Mouse (Mus musculus) heart, adult 8-10 months (tissue): ENCODE data around the gene Traf1. TPM values are rescaled to one million over a fixed set of nuclear protein-coding genes. Genes with fewer than 3 reads are reported as not detected.

Experiments
- DNase-seq: peaks from one replicate; pipeline ENCODE4 v3.0.0; 2022; ENCODE audit warnings: low spot score
- total RNA-seq, 4 experiments: library from RNA; stranded (reverse); gene quantifications; 2 replicates each; pipeline ENCODE4 v1.2.4; 2022

The Traf1 gene
- total RNA-seq, 4 experiments from 2014 or later = 1.1 to 2.6 (median 1.2) TPM

DNA sequence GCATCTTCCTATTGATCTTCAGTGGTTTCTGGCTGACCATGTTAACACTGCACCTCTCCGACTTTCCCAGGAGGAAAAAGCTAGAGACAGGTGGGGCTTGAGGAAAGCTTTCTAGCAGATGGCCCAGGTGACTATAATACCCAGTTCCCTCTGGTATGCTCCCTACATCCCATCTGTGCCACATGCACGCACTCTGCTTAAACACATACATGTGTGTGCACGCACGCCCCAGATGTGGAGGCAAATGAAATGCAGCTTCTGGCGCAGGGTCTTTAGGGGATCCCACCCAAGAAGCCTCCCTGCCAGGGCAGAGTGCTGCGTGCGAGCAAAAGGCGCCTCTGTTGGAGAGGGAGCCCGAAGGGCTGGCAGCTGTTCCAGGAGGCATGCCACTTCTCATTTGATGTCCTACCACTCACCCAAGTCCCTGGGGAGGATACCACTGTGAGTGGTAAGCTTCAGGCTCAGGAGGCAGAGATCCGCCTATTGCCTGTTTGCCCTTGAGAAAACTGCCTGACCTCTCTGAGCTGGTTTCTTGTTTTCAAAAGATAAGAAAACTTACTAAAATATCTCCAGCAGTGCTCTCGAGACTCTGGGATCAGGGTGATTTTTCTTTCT, 20.4 kb downstream of the Traf1 start:
- no peak for DNase-seq

- no peak for DNase-seq
These were observed 21.3 kb downstream of the Traf1 start for GRCm38 (mm10) chr2:34940246-34940645.

GRCm38 (mm10) chr2:34938269-34939208, 23.0 kb downstream of the Traf1 start:
- DNase-seq = no peak

DNA sequence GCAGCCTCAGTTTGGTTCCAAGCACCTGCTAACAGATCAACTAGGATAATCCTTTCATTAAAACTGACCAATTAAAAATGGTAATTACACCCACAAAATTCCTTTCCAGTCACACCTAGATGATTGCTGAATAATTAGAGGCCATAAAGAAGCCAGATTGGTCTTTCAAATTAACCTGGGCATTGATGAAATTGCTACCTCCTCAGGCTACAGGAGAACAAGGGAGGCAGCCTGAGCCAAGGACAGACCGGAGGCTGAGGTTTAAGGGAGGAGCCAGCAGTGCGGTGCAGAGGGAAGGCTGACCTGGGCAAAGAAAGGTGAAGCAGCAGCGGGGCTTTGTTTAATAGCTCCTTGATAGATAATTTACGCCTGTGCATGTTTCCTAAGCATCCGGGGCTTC, 24.1 kb downstream of the Traf1 start:
- no peak for DNase-seq

DNA sequence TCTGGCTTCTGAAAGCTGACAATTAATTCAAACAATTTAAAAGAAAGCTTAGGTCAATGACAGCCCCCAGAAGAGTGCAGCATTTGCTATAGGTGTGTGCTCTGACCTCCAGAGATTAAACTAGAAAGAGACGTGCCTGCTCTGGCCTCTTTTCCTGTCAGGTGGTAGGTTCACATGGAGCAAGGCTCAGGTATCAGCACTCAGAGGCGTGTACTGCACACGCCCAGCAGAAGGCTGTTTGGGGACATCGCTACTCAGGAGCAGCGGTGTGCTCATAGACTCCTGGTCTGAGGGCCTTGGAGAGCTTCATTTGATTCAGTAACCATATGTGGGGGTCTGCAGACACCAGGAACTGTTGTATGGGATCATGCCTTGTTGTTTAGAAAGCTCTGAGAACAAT, 34.3 kb downstream of the Traf1 start:
- no peak for DNase-seq

GRCm38 (mm10) chr2:34922729-34923128, 38.8 kb downstream of the Traf1 start:
- no peak for DNase-seq

GRCm38 (mm10) chr2:34920144-34920543, 41.4 kb downstream of the Traf1 start:
- DNase-seq = no peak

- DNase-seq = no peak
These were observed 46.5 kb downstream of the Traf1 start for GRCm38 (mm10) chr2:34915103-34915502.

DNA sequence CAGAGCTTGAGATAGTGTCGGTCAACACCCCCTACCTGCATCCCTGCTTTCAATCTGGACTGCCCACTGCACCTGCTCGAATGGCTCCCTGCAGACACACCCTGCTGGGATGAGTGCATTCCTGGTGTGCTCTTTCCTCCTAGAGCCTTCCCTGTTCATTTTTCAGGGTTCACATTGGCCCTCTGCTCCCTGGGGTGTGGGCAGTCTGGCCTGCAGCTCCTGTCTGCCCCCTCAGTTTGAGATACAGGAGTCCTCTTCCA, 46.8 kb downstream of the Traf1 start:
- DNase-seq = no peak

GRCm38 (mm10) chr2:34914069-34914822, 47.3 kb downstream of the Traf1 start:
- DNase-seq = no peak

DNA sequence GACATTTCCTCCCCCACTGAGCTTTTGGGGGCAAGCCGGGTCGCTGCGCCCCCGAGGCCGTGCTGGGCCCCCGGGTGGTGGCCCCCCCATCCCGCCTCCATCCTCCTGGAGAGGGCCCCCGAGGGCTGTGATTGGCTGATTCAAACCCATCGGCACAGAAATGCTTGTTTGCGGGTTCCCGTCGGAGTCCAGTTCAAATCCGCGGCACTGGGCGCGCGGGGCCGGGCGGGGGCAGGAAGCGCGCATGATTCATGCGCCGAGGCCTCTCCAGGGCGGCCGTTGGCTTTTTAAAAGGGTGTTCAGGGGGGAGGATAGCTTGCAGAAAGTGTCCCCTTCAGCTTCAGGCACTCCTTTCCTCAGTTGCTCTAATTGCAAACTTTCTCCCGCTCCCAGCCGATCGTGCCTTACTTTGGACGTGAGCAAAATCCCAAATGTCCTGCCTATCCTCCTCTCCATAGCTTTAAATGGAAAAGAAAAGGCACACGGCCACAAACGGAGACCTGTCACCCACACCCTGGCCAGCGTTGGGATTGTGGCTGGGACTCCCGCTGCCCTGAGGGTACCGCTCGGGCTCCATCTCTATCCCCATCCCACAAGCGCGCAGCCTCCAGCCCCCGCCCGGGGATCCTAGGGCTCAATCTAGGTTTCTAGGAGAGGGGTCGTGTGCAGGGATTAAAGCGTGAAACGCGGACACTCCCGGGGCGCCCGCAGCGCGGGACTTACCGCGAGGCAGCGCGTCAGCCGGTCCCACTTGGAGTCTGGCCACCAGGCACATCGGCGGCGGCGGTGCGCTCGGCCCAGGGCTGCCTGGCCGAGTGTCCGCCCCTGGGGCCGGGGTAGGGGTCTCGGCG, 48.1 kb downstream of the Traf1 start, which contains the start of gene Phf19:
Gene Phf19, minus strand, starts transcription at position 809 of the 851 bp plus-strand sequence.
- peak; percentile 38 for DNase-seq

DNA sequence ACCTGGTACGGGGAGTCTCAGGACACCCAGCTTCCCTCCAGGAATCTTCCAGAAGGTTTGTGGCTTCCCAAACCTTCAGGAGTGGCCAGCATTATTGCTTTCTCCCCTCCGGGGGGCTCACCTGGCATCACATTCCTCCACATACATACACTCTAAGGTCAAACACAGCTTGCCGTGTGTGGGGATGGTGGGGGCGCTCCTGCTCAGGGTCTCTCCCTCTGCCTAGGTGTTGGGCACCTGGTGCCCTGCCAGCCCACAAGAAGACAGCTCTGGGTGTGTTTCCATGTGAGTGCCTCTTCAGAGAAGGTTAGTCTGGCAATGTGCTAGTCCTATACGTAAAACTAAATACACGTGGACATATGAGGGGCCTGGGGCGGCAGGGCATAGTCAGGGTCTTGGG, 49.0 kb downstream of the Traf1 start:
- no peak for DNase-seq

GRCm38 (mm10) chr2:34911871-34912270, 49.7 kb downstream of the Traf1 start:
- DNase-seq = no peak

DNA sequence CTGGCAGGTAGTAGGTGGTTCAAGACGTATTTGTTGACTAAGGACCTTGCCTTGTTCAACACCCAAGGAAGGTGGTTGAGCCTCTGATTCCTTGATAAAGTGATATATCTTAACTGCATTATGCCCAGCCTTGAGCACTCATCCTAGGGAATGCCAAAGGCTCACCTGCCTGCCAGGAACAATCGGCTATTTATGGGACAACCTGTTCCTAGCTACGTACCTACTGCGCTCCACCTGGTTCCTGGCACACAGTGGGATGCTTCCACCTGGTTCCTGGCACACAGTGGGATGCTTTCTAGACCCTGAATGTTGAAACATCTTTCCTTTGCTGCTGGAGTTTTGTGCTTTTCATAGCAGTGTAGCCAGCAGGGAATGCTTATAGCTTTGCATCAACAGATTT, 51.9 kb downstream of the Traf1 start:
- DNase-seq = no peak

DNA sequence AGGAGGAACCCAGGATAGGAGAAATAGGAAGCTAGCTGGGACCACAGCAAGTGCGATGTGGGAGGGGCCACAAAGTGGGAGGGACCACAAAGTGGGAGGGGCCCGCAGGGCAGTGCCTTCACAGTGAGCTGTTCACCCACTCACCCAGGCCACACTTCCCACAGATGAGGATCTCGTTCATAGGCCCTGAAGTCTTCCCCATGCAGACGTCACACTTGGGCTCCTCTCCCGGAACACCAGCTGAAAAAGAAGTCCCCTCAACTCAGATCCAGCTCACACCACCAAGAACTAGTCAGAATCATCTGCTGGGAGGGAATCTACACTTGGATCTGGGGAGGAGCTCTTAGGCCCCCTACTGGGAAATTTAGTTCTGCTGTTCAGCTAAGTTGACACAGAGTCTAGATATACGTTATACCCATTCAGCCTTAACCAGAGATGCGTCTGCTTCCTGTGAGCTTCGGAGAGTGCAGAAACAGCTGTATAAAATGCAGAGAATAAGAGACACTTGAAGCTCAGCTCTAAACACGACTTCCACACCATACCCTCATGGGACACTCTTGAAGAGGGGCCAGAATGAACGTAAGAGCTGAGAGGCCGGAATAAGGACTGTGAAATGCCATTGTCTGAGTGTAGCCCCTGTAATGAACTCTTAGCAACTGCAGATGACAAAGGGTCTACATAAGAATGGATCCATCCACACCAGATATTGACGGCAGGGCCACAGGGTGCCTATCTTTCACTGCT, 54.5 kb downstream of the Traf1 start:
- DNase-seq = peak; percentile 51

DNA sequence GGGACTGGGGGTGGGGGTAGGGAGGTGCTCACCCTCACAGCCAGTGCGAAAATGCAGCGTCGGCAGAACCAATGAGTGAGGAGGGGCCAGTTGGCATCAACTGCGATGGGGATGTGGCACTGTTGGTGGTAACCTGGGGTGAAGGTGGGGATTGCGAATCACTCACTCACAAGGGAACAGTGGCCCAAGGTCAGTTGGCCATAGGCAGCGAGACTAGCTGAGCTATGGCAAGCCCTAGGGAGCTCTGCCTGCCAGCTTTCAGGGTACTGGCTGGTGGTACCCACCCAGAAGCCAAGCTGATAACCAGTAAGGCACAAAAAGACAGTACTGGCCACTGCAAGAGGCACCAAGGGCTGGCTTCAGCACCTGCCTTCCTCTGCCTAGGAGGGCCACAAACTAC, 55.1 kb downstream of the Traf1 start:
- DNase-seq = no peak

DNA sequence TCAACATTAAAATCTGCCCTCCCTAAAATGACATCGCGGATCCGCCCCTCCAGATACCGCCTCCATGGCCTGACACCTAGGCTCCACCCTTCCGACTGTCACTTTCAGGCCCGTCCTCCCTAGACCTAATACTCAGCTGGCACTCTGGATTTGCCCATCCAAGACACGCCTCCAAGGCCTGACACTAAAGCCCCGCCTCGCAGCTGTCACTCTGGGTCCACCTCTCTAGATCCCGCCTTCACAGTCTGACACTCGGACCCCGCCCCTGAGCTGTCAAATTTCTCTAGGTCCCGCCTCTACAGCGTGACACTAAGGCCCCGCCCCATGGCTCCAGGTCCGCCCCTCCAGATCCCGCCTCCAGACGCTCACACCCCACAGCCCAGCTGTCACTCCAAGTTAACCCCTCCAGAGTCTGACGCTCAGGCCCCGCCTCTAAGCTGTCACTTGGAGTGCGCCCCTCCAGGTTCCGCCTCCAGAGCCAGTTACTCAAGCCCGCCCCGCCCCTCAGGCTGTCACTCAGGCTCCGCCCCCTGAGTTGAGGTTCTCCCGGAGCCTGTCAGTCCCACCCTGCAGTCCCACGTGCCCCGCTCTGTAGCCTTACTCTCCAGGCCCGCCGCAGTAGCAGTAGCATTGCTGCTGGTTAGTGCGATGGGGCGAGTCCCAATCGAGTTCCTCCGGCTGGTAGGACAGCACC, 56.6 kb downstream of the Traf1 start:
- peak; percentile 98 for DNase-seq

GRCm38 (mm10) chr2:34903652-34904405, 57.7 kb downstream of the Traf1 start:
- no peak for DNase-seq

- DNase-seq = no peak
These were observed 58.4 kb downstream of the Traf1 start for GRCm38 (mm10) chr2:34903191-34903590.
